ENCODE assay signal across 36 mouse cellular contexts in the genomic region with DNA sequence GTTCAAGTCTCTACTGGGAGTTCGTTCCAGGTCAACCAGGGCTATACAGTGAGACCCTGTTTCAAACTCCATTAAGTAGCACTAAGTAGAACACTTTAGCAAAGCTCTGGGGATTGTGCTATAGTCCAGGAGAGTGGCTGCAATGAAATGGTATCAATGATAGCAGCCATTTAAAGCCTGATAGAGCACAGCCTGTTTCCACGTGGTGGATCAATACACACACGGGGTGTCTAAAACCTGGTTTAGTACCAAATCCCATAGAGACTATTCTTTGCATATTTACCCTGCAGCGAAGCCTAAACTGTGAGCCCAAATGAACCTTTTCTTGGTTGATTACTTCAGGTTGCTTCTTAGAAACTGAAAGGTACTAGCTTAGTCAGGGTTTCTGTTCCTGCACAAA. TPM values are rescaled to one million over a fixed set of nuclear protein-coding genes. Genes with fewer than 3 reads are reported as not detected.
"Had no signal": no experiment of that assay in that cellular context is flagged by ENCODE, and none has a peak within 500 bp of the region (broad histone marks: within the 10 kb centered on the region; RNA-seq: fewer than 3 reads in every experiment).

No protein-coding gene starts in this region.

- H3K4me2 ChIP-seq: limb, embryonic 12.5 days; limb, embryonic 13.5 days; limb, embryonic 15.5 days; liver, embryonic 11.5 days; liver, embryonic 12.5 days; liver, embryonic 13.5 days; liver, embryonic 15.5 days; lung, embryonic 14.5 days; lung, embryonic 15.5 days; midbrain, embryonic 11.5 days; midbrain, embryonic 12.5 days; midbrain, embryonic 13.5 days; midbrain, embryonic 15.5 days had no signal

- H3K9ac ChIP-seq: limb, embryonic 12.5 days; limb, embryonic 13.5 days; limb, embryonic 15.5 days; liver, embryonic 12.5 days; liver, embryonic 14.5 days; liver, embryonic 15.5 days; liver, postnatal 0 days; lung, embryonic 14.5 days; lung, embryonic 15.5 days; midbrain, embryonic 12.5 days; midbrain, embryonic 13.5 days; midbrain, embryonic 15.5 days had no signal

- H3K9me3 ChIP-seq: limb, embryonic 10.5 days; limb, embryonic 12.5 days; limb, embryonic 13.5 days; limb, embryonic 15.5 days; liver, embryonic 12.5 days; liver, embryonic 13.5 days; liver, embryonic 15.5 days; lung, embryonic 15.5 days; megakaryocyte, embryonic 14.5 days; midbrain, embryonic 10.5 days; midbrain, embryonic 12.5 days; midbrain, embryonic 13.5 days; midbrain, embryonic 15.5 days had no signal

- DNase-seq: left cerebral cortex, postnatal 4 days; liver; liver, embryonic 13.5 days; liver, postnatal 0 days; lung, adult 18-20 months; lung, adult 2 months; lung, embryonic 14.5 days; lung, postnatal 10 days; lung, postnatal 14 days; lung, postnatal 36 days; lung, postnatal 4 days; midbrain, embryonic 14.5 days had no signal

- H3K27ac ChIP-seq: limb, embryonic 10.5 days; limb, embryonic 12.5 days; limb, embryonic 13.5 days; limb, embryonic 15.5 days; liver, embryonic 12.5 days; liver, embryonic 13.5 days; liver, embryonic 14.5 days; liver, embryonic 15.5 days; lung, embryonic 15.5 days; macrophage; midbrain, embryonic 10.5 days; midbrain, embryonic 12.5 days; midbrain, embryonic 13.5 days; midbrain, embryonic 15.5 days had no signal

- H3K4me1 ChIP-seq: limb, embryonic 10.5 days; limb, embryonic 13.5 days; lung, embryonic 15.5 days; midbrain, embryonic 10.5 days; midbrain, embryonic 12.5 days; midbrain, embryonic 13.5 days; midbrain, embryonic 15.5 days had no signal

- H3K27me3 ChIP-seq: limb, embryonic 12.5 days; limb, embryonic 13.5 days; limb, embryonic 15.5 days; liver, embryonic 12.5 days; liver, embryonic 13.5 days; liver, embryonic 15.5 days; lung, embryonic 15.5 days; megakaryocyte, embryonic 14.5 days; midbrain, embryonic 12.5 days; midbrain, embryonic 13.5 days; midbrain, embryonic 15.5 days had no signal

- H3K4me3 ChIP-seq: limb, embryonic 10.5 days; limb, embryonic 12.5 days; limb, embryonic 13.5 days; limb, embryonic 15.5 days; liver, embryonic 12.5 days; liver, embryonic 13.5 days; liver, embryonic 15.5 days; lung, embryonic 15.5 days; megakaryocyte, embryonic 14.5 days; midbrain, embryonic 10.5 days; midbrain, embryonic 12.5 days; midbrain, embryonic 13.5 days; midbrain, embryonic 15.5 days; myocyte had no signal

RNA-seq across cellular contexts. Expression of gene Apobec2, which starts 31.0 kb away (rescaled TPM):
- total RNA-seq: left cerebral cortex, postnatal 25 days; left cerebral cortex, postnatal 36 days; megakaryocyte progenitor cell, adult 5-6 weeks; megakaryocyte-erythroid progenitor cell, adult 5-6 weeks; monocyte, adult 5-6 weeks had no signal
- polyA plus RNA-seq: liver, adult 2 months; macrophage had no signal

RNA-seq across cellular contexts. Expression of gene Treml1, which starts 42.0 kb away (rescaled TPM):
- total RNA-seq: left cerebral cortex, postnatal 25 days; left cerebral cortex, postnatal 4 days; liver, adult 2 months; monocyte, adult 5-6 weeks had no signal

RNA-seq across cellular contexts. Expression of gene Tspo2, which starts 49.6 kb away (rescaled TPM):
- total RNA-seq: left cerebral cortex, postnatal 10 days; left cerebral cortex, postnatal 25 days; left cerebral cortex, postnatal 36 days; liver, adult 2 months had no signal
- polyA plus RNA-seq: limb, embryonic 10.5 days; liver, adult 2 months; macrophage; myocyte had no signal
